Comparison of ENCODE assay signal across 8 mouse cellular contexts in genomic region chr8:124282878-124283630, GRCm38 (mm10). TPM values are rescaled to one million over a fixed set of nuclear protein-coding genes. Genes with fewer than 3 reads are reported as not detected.
DNase-seq lines count a peak whose midpoint lies in the region; ATAC-seq and TF ChIP-seq lines count a peak whose summit lies in the region.

No protein-coding gene starts in this region.

- TF ChIP-seq CTCF in kidney, postnatal 0 days (IDR thresholded peaks at IDR 0.05; ENCODE audit: low read depth): no peak

- H3K27me3 ChIP-seq in kidney, postnatal 0 days (ENCODE audit: insufficient read depth, low read length): no peaks in the 10 kb centered on the region
- no peaks in the 10 kb centered on the region for H3K27me3 ChIP-seq in embryonic facial prominence, embryonic 12.5 days
- no peaks in the 10 kb centered on the region for H3K27me3 ChIP-seq in hindbrain, embryonic 13.5 days
- H3K27me3 ChIP-seq in neural tube, embryonic 12.5 days (replicated peaks): no peaks in the 10 kb centered on the region
- H3K27me3 ChIP-seq in liver, embryonic 11.5 days (replicated peaks; ENCODE audit: control insufficient read depth, insufficient read depth, low read length): no peaks in the 10 kb centered on the region

- peaks cover 32% of the 10 kb centered on the region for H3K4me1 ChIP-seq in kidney, postnatal 0 days (replicated peaks; ENCODE audit: insufficient read depth, low read length)
- peaks cover 49% of the 10 kb centered on the region for H3K4me1 ChIP-seq in embryonic facial prominence, embryonic 12.5 days
- H3K4me1 ChIP-seq in hindbrain, embryonic 13.5 days (replicated peaks): peaks cover 87% of the 10 kb centered on the region
- peaks cover 73% of the 10 kb centered on the region for H3K4me1 ChIP-seq in neural tube, embryonic 12.5 days
- H3K4me1 ChIP-seq in liver, embryonic 11.5 days (replicated peaks; ENCODE audit: control insufficient read depth, insufficient read depth, low read length): peaks cover 37% of the 10 kb centered on the region

- H3K9me3 ChIP-seq in kidney, postnatal 0 days (replicated peaks; ENCODE audit: low read length): no peaks in the 10 kb centered on the region
- no peaks in the 10 kb centered on the region for H3K9me3 ChIP-seq in embryonic facial prominence, embryonic 12.5 days
- no peaks in the 10 kb centered on the region for H3K9me3 ChIP-seq in hindbrain, embryonic 13.5 days
- H3K9me3 ChIP-seq in neural tube, embryonic 12.5 days: no peaks in the 10 kb centered on the region
- H3K9me3 ChIP-seq in liver, embryonic 11.5 days (ENCODE audit: control insufficient read depth, low read length): no peaks in the 10 kb centered on the region

- H3K9ac ChIP-seq in kidney, postnatal 0 days (ENCODE audit: low read depth, low read length): 0 out of 2 replicates have a peak overlapping the region, but pooled peaks have one; percentile 13
- H3K9ac ChIP-seq in embryonic facial prominence, embryonic 12.5 days: no peak overlapping the region
- 0 out of 2 replicates have a peak overlapping the region, but pooled peaks have one; percentile 43 for H3K9ac ChIP-seq in hindbrain, embryonic 13.5 days
- no peak overlapping the region for H3K9ac ChIP-seq in neural tube, embryonic 12.5 days
- no peak overlapping the region for H3K9ac ChIP-seq in liver, embryonic 11.5 days (ENCODE audit: low read depth, low read length)

- H3K4me3 ChIP-seq in kidney, postnatal 0 days (replicated peaks; ENCODE audit: low read depth, low read length): no peak overlapping the region
- no peak overlapping the region for H3K4me3 ChIP-seq in embryonic facial prominence, embryonic 12.5 days
- no peak overlapping the region for H3K4me3 ChIP-seq in hindbrain, embryonic 13.5 days
- H3K4me3 ChIP-seq in neural tube, embryonic 12.5 days: no peak overlapping the region
- no peak overlapping the region for H3K4me3 ChIP-seq in liver, embryonic 11.5 days (ENCODE audit: low read depth, low read length)

- no peak overlapping the region for H3K4me2 ChIP-seq in kidney, postnatal 0 days (ENCODE audit: low read length)
- H3K4me2 ChIP-seq in embryonic facial prominence, embryonic 12.5 days (replicated peaks): no peak overlapping the region
- no peak overlapping the region for H3K4me2 ChIP-seq in hindbrain, embryonic 13.5 days
- H3K4me2 ChIP-seq in neural tube, embryonic 12.5 days (replicated peaks): peak overlapping the region; percentile 36; the same call in 1 of the 2 replicates
- no peak overlapping the region for H3K4me2 ChIP-seq in liver, embryonic 11.5 days

- no peak for DNase-seq in kidney, postnatal 0 days (ENCODE audit: low spot score)
- no peak for DNase-seq in kidney, adult 11 months
- no peak for DNase-seq in liver, embryonic 11.5 days (ENCODE audit: low spot score)
- DNase-seq in embryo, embryonic 10 days (ENCODE audit: low spot score): no peak
- no peak for DNase-seq in adrenal gland, postnatal 14 days

- WGBS in kidney, postnatal 0 days: 77% methylated on average over 12 of the region's 12 CpGs
- WGBS in embryonic facial prominence, embryonic 12.5 days: 73% methylated on average over 12 of the region's 12 CpGs
- 53% methylated on average over 12 of the region's 12 CpGs for WGBS in hindbrain, embryonic 13.5 days
- 59% methylated on average over 12 of the region's 12 CpGs for WGBS in neural tube, embryonic 12.5 days
- 87% methylated on average over 12 of the region's 12 CpGs for WGBS in liver, embryonic 11.5 days

- H3K27ac ChIP-seq in kidney, postnatal 0 days: no peak overlapping the region
- peak overlapping the region; percentile 85 for H3K27ac ChIP-seq in embryonic facial prominence, embryonic 12.5 days
- peak overlapping the region; percentile 90 for H3K27ac ChIP-seq in hindbrain, embryonic 13.5 days
- H3K27ac ChIP-seq in neural tube, embryonic 12.5 days: peak overlapping the region; percentile 93
- no peak overlapping the region for H3K27ac ChIP-seq in liver, embryonic 11.5 days (ENCODE audit: low read depth, low read length)

- H3K36me3 ChIP-seq in kidney, postnatal 0 days (ENCODE audit: insufficient read depth, low read length): no peaks in the 10 kb centered on the region
- H3K36me3 ChIP-seq in embryonic facial prominence, embryonic 12.5 days: no peaks in the 10 kb centered on the region
- H3K36me3 ChIP-seq in hindbrain, embryonic 13.5 days: no peaks in the 10 kb centered on the region
- no peaks in the 10 kb centered on the region for H3K36me3 ChIP-seq in neural tube, embryonic 12.5 days
- no peaks in the 10 kb centered on the region for H3K36me3 ChIP-seq in liver, embryonic 11.5 days (ENCODE audit: control insufficient read depth, insufficient read depth, low read length)

- ATAC-seq in kidney, postnatal 0 days (replicated peaks; ENCODE audit: low FRiP score, low read depth): no peak
- ATAC-seq in embryonic facial prominence, embryonic 12.5 days (ENCODE audit: insufficient number of reproducible peaks, insufficient read depth, low FRiP score, low TSS enrichment): no peak
- no peak for ATAC-seq in hindbrain, embryonic 13.5 days (ENCODE audit: low FRiP score)
- no peak for ATAC-seq in neural tube, embryonic 12.5 days (ENCODE audit: low FRiP score, low read depth)
- no peak for ATAC-seq in liver, embryonic 11.5 days (replicated peaks; ENCODE audit: low FRiP score)

RNA-seq across cellular contexts. Expression of gene Galnt2, which starts 51.9 kb away (rescaled TPM):
- polyA plus RNA-seq in kidney, postnatal 0 days (2015; fragmentation: Nextera tagmentation; extraction: Ambion mirVana): 60.3 and 60.6 TPM in 2 replicates
- polyA plus RNA-seq in embryonic facial prominence, embryonic 12.5 days (2016; fragmentation: Nextera tagmentation; extraction: Ambion mirVana): 66.2 and 66.8 TPM in 2 replicates
- 49.9 and 52.8 TPM in 2 replicates for polyA plus RNA-seq in hindbrain, embryonic 13.5 days (2015; fragmentation: Nextera tagmentation; extraction: Ambion mirVana)
- 91.1 and 93.8 TPM in 2 replicates for polyA plus RNA-seq in neural tube, embryonic 12.5 days (2016; fragmentation: Nextera tagmentation; extraction: Ambion mirVana)
- polyA plus RNA-seq in liver, embryonic 11.5 days (2014; fragmentation: Nextera tagmentation; extraction: Ambion mirVana): 46.6 and 48.6 TPM in 2 replicates
- total RNA-seq in adrenal gland, postnatal 14 days (2021): 45.4 and 57.5 TPM in 2 replicates

Comparison
In these comparisons a context has a peak if more than half of its experiments do, and no peak if none do; other contexts are left out.
1. H3K27ac ChIP-seq: peak in embryonic facial prominence, embryonic 12.5 days (single experiment), hindbrain, embryonic 13.5 days (single experiment) and neural tube, embryonic 12.5 days (single experiment); none in kidney, postnatal 0 days (single experiment) and liver, embryonic 11.5 days (single experiment).
2. H3K9ac ChIP-seq: peak in kidney, postnatal 0 days (single experiment) and hindbrain, embryonic 13.5 days (single experiment); none in embryonic facial prominence, embryonic 12.5 days (single experiment), neural tube, embryonic 12.5 days (single experiment) and liver, embryonic 11.5 days (single experiment).